Mouse (Mus musculus) adrenal gland, postnatal 4 days (tissue): ENCODE measurements around the gene Ubxn2a. TPM values are rescaled to one million over a fixed set of nuclear protein-coding genes. Genes with fewer than 3 reads are reported as not detected.

Experiments
- DNase-seq, 2 experiments: peaks; one replicate each; pipeline ENCODE4 v3.0.0; 2021 to 2022; ENCODE audit warnings: low spot score in 2 of 2, mixed read lengths in 2 of 2
- total RNA-seq, 2 experiments: library from RNA; stranded (reverse); gene quantifications; 2 replicates each; pipeline ENCODE4 v1.2.3; 2021

Gene Ubxn2a
- total RNA-seq, 2 experiments from 2014 or later, result 25.5 to 26.0 TPM

- no peak for DNase-seq
Measured at GRCm38 (mm10) chr12:4882086-4882485, 25.4 kb downstream of the Ubxn2a start.

DNA sequence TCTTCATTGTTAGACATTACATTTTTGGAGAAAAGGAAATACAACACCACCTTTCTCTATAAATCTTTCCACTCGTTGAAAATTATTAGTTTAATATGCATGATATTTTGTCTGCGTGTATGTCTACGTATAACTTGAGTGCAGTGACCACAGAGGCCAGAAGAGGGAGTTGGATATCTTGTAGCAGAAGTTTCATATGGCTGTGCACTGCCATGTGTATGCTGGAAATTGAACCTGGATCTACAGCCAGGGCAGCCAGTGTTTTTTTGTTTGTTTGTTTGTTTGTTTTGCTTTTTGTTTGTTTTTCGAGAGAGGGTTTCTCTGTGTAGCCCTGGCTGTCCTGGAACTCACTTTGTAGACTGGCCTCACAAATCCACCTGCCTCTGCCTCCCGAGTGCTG is 28.5 kb downstream of the Ubxn2a start:
- DNase-seq, result no peak

GRCm38 (mm10) chr12:4878296-4878783 is 29.2 kb downstream of the Ubxn2a start:
- no peak for DNase-seq

DNA sequence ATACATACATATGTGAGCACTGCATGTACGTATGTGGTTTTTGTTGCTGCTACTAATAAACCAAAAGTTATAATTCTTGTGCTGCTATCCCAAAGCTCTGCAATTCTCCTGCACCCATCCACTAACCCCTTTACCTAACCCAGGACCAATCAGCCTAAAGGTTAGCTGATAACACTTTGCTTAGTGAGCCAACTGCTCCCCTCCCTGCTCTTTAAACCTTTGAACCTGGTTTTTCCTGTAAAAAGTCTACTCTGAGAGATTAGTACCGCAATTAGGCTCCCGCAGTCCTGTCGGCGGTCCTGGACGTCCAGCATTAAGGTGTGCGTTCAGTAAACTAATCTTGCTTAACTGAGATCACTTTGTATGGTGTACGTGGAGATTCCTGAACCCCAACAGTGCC is 31.9 kb downstream of the Ubxn2a start:
- no peak for DNase-seq

GRCm38 (mm10) chr12:4874161-4874927 is 33.2 kb downstream of the Ubxn2a start, which contains the start of gene Mfsd2b:
Gene Mfsd2b (minus strand): TSS chr12:4874359.
- DNase-seq, result peak; percentile 41 to 50

- DNase-seq, result no peak
Measured at GRCm38 (mm10) chr12:4873531-4873930, 34.0 kb downstream of the Ubxn2a start.

GRCm38 (mm10) chr12:4872983-4873477 is 34.5 kb downstream of the Ubxn2a start:
- DNase-seq, result no peak

- no peak for DNase-seq
Measured at GRCm38 (mm10) chr12:4872273-4872672, 35.2 kb downstream of the Ubxn2a start.

DNA sequence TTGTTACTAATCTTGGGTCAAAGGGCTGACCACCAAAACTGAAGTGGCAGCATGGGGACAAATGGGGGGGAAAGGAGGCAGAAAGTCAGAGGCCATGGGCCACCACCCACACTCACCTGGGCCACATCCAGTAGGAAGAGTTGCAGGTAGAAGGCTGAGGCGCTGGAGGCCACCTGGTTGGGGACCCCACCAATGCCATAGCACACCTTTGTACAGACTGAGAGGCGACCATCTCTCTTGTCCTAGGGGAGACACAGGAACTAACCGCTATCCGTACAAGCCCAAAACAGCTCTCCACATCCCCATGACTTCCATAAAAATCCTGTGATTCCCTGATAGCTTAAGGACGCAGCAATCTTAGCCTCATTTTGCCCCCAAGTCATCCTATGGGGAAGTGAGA is 36.2 kb downstream of the Ubxn2a start:
- DNase-seq, result no peak

DNA sequence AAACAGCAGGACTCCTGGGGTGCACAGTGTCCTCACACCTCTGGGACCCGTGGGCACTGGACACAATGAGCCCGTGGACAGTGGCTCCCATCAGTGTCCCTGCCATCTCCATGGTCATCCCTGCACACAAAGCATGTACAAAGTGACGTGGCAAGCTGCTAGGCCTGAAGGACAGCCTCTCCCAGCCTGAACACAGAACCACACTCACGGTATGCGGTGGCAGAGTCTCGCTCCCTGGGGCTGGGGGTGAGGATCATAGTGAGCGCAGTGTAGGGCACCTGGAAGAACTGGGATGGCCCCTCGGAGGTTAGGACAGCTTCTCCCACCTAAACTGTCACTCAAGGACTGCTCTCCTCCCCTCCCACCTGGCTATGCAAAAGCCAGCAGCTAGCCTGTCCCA is 38.6 kb downstream of the Ubxn2a start:
- no peak for DNase-seq

GRCm38 (mm10) chr12:4864338-4864690 is 43.2 kb downstream of the Ubxn2a start:
- no peak for DNase-seq

DNA sequence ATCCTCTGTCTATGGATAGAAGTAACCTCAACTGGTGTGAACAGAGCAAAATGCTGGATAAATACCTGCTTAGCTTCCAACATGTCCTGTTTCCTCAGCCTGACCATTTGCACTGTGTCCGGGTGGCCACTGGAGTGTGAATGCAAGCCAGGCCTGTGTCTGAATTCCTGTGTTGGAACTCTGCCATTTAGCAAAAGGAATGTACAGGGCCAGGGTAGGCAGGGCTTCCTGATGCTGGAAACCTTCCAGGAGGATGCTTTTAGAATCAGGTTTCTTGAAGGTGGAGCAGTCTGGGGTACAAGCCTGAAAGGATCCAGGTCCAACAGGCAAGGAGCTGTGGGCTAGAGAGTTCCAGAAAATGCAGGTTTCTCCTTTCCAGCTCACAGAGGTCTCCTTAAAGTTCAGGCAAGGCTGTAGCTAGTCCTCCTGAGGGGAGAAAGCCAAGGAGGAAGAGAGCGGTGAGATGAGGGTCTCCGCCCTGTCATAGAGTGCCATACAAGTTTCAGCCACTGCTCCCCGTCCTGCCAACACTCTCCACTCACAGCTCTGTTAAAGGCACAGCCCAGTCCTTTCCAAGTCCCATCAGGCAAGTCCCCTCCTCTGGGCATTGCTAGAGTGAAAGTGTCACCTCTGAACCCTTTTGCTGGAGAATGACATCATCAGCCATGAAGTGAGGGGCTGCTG is 43.7 kb downstream of the Ubxn2a start:
- no peak for DNase-seq

GRCm38 (mm10) chr12:4862672-4863071 is 44.8 kb downstream of the Ubxn2a start:
- no peak for DNase-seq

GRCm38 (mm10) chr12:4859241-4859914 is 48.1 kb downstream of the Ubxn2a start:
- no peak for DNase-seq

DNA sequence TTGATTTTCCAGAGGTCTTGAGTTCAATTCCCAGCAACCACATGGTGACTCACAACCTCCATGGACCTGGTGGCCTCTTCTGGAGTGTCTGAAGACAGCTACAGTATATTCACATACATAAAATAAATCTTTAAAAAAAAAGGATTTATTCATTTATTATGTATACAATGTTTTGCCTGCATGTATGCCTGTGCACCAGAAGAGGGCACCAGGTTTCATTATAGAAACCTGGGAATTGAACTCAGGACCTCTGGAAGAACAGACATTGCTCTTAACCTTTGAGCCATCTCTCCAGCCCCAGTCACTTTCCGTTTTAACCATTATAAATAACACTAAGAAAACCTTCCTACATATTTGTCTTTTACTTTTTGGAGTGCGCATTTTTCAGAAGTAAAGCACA is 50.7 kb downstream of the Ubxn2a start:
- DNase-seq, result no peak

DNA sequence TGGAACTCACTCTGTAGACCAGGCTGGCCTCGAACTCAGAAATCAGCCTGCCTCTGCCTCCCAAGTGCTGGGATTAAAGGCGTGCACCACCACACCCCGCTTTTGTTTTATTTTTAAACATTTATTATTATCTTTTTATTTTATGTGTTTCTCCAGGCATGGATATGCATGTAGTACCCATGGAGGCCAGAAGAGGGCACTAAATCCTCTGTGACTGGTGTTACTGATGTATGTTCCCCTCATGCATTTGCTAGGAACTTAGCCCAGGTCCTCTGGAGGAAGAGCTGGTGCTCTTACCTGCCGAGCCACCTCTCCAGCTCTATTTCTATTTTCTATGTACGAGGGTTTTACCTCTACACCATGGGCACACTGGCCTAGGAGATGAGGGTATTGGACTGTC is 51.3 kb downstream of the Ubxn2a start:
- DNase-seq, result no peak

DNA sequence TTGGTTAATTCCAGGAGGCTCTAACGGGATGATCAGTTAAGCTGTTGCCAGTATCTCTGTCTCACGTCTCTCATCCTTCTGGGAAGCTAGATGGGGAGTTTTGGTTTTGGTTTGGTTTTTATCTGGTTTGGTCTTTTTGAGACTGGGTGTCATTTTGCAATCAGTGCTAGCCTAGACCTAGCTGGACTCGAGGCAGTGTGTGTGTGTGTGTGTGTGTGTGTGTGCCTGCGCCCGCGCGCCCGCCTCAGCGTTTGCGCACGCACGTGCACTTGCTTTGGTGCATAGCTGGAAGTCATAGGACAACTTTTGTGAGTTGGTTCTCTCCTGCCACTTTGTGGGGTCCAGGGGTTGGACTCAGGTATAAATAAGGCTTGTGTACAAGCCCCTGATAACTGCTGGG is 63.8 kb downstream of the Ubxn2a start:
- no peak for DNase-seq

DNA sequence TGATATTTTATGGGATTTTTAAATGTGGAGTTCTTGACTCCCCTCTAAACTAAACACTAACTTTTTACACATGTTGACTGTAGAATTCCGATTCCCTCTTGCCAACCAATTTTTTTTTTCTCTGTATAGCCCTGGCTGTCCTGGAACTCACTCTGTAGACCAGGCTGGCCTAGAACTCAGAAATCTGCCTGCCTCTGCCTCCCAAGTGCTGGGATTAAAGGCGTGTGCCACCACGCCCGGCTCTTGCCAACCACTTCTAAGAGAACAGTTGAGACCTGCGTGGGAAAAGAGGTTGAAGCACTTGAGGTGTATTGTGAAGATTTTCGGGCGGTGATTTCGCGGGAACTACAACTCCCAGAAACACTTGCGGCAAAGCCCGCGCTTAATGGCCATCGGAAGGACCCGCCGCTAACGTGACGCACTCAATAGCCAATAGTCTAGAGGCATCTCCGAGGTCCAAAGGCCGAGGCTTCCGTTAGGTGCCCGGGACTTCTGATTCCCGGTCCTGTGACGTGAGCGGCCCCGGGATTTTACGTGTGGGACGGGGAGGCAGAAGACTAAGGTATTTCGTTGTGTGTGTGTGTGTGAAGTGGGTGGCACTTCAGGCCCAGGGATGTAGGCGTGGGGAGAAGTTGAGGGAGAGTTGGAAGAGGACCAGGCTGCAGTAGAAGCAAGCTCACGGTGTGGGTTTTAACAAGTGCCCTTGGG is 64.5 kb downstream of the Ubxn2a start, which contains the start of gene Wdcp:
Wdcp (plus strand) TSS at position 414 of the 708 bp plus-strand sequence.
- DNase-seq, result peak; percentile 48 to 71

DNA sequence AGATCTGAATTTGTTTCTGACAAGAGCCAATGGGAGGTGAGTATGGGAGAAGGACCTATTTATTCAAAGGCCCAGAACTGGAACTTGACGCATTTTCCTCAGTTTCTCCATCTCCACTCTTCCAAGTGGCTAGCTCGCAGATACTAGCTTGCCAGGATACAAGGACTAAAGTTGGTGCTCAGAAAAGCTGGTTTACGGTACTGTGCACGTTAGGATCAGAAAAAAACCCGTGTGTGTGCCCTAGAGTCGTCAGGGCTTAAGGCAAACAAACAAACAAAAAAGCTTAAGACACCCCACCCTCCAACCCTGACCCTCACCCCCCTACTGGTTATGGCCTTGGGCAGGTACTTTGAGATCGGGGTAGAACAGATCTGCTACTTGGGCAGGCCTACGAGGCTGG is 65.0 kb downstream of the Ubxn2a start:
- DNase-seq, result no peak

DNA sequence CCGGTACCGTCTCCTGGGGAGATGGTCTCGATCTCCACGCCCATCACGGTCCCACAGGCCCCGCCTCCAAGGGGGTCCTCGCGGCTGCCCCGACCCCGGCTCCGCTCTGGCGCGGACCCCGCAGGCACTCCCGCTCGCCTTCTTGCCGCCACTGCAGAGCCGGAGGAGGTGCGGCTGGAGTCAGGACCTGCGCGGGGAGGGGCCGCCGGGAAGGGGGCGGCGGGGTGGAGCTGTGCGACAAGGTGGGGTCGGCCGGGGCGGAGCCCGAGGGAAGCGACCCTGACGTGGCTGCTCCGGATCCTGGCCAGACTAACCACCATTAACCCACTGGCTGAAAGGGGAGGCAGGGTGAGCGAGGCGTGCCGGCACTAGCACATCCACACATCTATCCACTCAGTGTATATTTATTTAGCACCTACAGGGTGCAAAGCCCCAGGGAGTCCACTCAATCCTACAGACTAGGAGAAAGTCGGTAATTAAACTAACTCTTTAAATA is 66.1 kb downstream of the Ubxn2a start, which contains the start of gene Fkbp1b:
Fkbp1b (minus strand) TSS at position 200 of the 496 bp plus-strand sequence.
- DNase-seq, result peak in 1 of 2 experiments; percentile 10

GRCm38 (mm10) chr12:4840741-4841140 is 66.8 kb downstream of the Ubxn2a start:
- no peak for DNase-seq
